Mouse (Mus musculus) intestine, embryonic 16.5 days (tissue): ENCODE results near the gene Pawr. TPM values are rescaled to one million over a fixed set of nuclear protein-coding genes. Genes with fewer than 3 reads are reported as not detected.

ENCODE experiments used
- ATAC-seq: fragments of 200-750 bp; cut with Nextera tagmentation; 2 replicates; pipeline ENCODE4 v1.8.0; 2017; ENCODE audit warnings: moderate TSS enrichment, moderate library complexity
- H3K27ac ChIP-seq: fragments of 300-500 bp; sonication (generic); 2 replicates; pipeline ENCODE4 v1.5.1; 2014; ENCODE audit warnings: mild to moderate bottlenecking, low read length
- H3K27me3 ChIP-seq: fragments of 300-500 bp; sonication (generic); replicated peaks from 2 replicates; pipeline ENCODE4 v1.6.1; 2014; ENCODE audit warnings: low read length, control low read depth, mixed read lengths; ENCODE audit not compliant: control insufficient read depth, insufficient read depth
- H3K36me3 ChIP-seq: fragments of 300-500 bp; sonication (generic); 2 replicates; pipeline ENCODE4 v1.6.1; 2014; ENCODE audit warnings: low read length, control low read depth; ENCODE audit not compliant: control insufficient read depth, insufficient read depth
- H3K4me1 ChIP-seq: fragments of 300-500 bp; sonication (generic); 2 replicates; pipeline ENCODE4 v1.6.1; 2014; ENCODE audit warnings: low read length, control low read depth, mixed read lengths; ENCODE audit not compliant: control insufficient read depth, insufficient read depth
- H3K4me2 ChIP-seq: fragments of 300-500 bp; sonication (generic); 2 replicates; pipeline ENCODE4 v1.6.1; 2014; ENCODE audit warnings: low read depth, low read length, control low read depth
- H3K4me3 ChIP-seq: fragments of 300-500 bp; sonication (generic); 2 replicates; pipeline ENCODE4 v1.5.1; 2014; ENCODE audit warnings: mild to moderate bottlenecking, low read length
- H3K9ac ChIP-seq: fragments of 300-500 bp; sonication (generic); 2 replicates; pipeline ENCODE4 v1.6.1; 2014; ENCODE audit warnings: low read depth, low read length
- H3K9me3 ChIP-seq: fragments of 300-500 bp; sonication (generic); 2 replicates; pipeline ENCODE4 v1.6.1; 2016; ENCODE audit warnings: low read length, control low read depth; ENCODE audit not compliant: control insufficient read depth
- WGBS: fragments of 180-500 bp; shearing (Covaris S2); extraction: QIAGEN DNeasy Blood & Tissue Kit; methylation state at CpG from one replicate; pipeline ENCODE4 v1.1.7; 2014; 5-methylcytosine and 5-hydroxymethylcytosine counted together
- microRNA-seq: library from miRNA; unstranded; fragments of <30 nt; microRNA quantifications from one replicate; pipeline ENCODE4, GENCODE M21; 2016
- polyA plus RNA-seq: library from polyadenylated mRNA; unstranded; fragments of >200 nt; fragmentation: Nextera tagmentation; extraction: Ambion mirVana; gene quantifications from 2 replicates; pipeline ENCODE4 v1.2.1, GENCODE M21; 2015

Pawr gene
- polyA plus RNA-seq, 1 experiment from 2014 or later, result 4.5 TPM

DNA sequence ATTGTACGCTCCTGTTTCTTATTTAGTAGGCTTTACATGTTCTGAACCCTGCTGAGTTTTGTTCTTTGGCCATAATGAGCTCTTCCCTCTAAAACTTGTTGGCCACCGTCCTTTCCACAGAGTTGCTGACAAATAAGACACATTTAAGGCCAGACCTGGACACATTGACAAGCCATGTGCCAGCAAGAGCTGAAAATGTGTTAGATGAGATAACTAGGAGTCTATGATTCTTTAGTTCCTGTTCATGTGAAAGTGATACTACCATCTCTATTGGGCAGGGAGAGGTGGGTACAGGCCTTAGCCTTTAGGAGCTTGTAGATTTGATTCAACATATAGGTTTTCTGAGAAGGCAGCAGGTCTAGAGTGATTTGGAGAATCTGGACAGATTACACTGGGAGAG is 129.9 kb downstream of the Pawr start:
- no peak overlapping the region for H3K27ac ChIP-seq
- H3K4me2 ChIP-seq, result no peak overlapping the region
- ATAC-seq, result no peak
- H3K9ac ChIP-seq, result no peak overlapping the region
- H3K9me3 ChIP-seq, result no peaks in the 10 kb centered on the region
- no peak overlapping the region for H3K4me3 ChIP-seq
- no peaks in the 10 kb centered on the region for H3K27me3 ChIP-seq
- H3K36me3 ChIP-seq, result no peaks in the 10 kb centered on the region
- no peaks in the 10 kb centered on the region for H3K4me1 ChIP-seq
- 84% methylated on average over 2 of the region's 2 CpGs for WGBS

Small RNA genes lying within 50 kb of the gene (microRNA-seq; reads per million reads assigned to microRNA genes)
- not detected for gene Gm25591

Other genes with a start within 250 kb of the Pawr start
- gene Ppp1r12a, start 169.9 kb upstream of the Pawr start, polyA plus RNA-seq, result 89.6 and 101 TPM in 2 replicates